Mouse (Mus musculus) olfactory bulb, adult 2 months (tissue): ENCODE measurements around the gene Slc27a3.

ENCODE experiments used
- CTCF ChIP-seq: fragments of 200-500 bp; IDR thresholded peaks from 2 replicates; pipeline ENCODE4 v1.5.1; 2012; ENCODE audit warnings: low read depth, mild to moderate bottlenecking, low read length, moderate library complexity; ENCODE audit not compliant: insufficient read depth
- POLR2A ChIP-seq: fragments of 200-500 bp; IDR thresholded peaks from 2 replicates; pipeline ENCODE4 v1.6.1; 2012; ENCODE audit warnings: mild to moderate bottlenecking, low read depth, low read length, moderate library complexity; ENCODE audit not compliant: insufficient read depth

- TF ChIP-seq CTCF (no peak), POLR2A (no peak)
These were observed 19.0 kb upstream of the Slc27a3 start for GRCm38 (mm10) chr3:90408721-90409120.
